ENCODE assay signal across 16 mouse cellular contexts in the genomic region with DNA sequence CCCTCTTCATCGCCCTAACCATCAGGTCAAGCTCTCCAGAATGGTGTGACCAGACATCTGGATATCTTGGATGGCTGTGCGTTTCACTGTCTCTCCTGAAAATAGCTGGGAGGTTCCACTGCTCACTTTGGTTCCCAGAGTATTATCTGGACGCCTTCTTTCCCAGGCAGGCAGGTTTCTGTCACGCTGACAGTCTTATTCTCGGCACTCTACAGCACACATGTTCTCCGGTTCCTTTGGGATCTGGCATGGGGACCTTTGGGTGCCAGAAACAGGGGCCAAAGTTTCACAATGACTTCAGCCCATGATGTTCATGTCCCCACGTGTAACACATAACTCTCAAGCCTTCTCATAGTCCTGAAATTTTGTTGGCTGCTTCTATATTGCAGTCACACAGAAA.
DNase-seq lines count a peak whose midpoint lies in the region; ATAC-seq and TF ChIP-seq lines count a peak whose summit lies in the region.
"Had no signal": no experiment of that assay in that cellular context is flagged by ENCODE, and none has a peak within 500 bp of the region (broad histone marks: within the 10 kb centered on the region; RNA-seq: fewer than 3 reads in every experiment).

No protein-coding gene starts in this region.

- intact Hi-C loops in heart, postnatal 25 days (cut with DNase I), result loop anchor here (5.0 to 10.0 kb wide), 2 partner anchors 94 to 681 kb away; no protein-coding TSS in a partner anchor

- H3K27me3 ChIP-seq in lung, embryonic 16.5 days (ENCODE audit: control insufficient read depth, insufficient read depth, low read depth, low read length), result no peaks in the 10 kb centered on the region
- no peaks in the 10 kb centered on the region for H3K27me3 ChIP-seq in heart, embryonic 12.5 days (replicated peaks)
- H3K27me3 ChIP-seq in midbrain, embryonic 16.5 days (ENCODE audit: control insufficient read depth, insufficient read depth, low read depth, low read length), result no peaks in the 10 kb centered on the region
- no peaks in the 10 kb centered on the region for H3K27me3 ChIP-seq in forebrain, embryonic 16.5 days (replicated peaks; ENCODE audit: control insufficient read depth, insufficient read depth, low read length)
- H3K27me3 ChIP-seq: forebrain, embryonic 13.5 days had no signal

- ATAC-seq in lung, embryonic 16.5 days (ENCODE audit: low read depth), result no peak
- no peak for ATAC-seq in heart, embryonic 12.5 days (ENCODE audit: insufficient number of reproducible peaks, low FRiP score)
- no peak for ATAC-seq in midbrain, embryonic 16.5 days
- no peak for ATAC-seq in forebrain, embryonic 16.5 days
- ATAC-seq: forebrain, embryonic 13.5 days; liver, postnatal 0 days had no signal

- H3K4me3 ChIP-seq in lung, embryonic 16.5 days (ENCODE audit: low read length), result no peak overlapping the region
- no peak overlapping the region for H3K4me3 ChIP-seq in lung, adult 2 months (replicated peaks; ENCODE audit: extremely low read depth, low read depth, low read length)
- H3K4me3 ChIP-seq in heart, embryonic 12.5 days, result no peak overlapping the region
- no peak overlapping the region for H3K4me3 ChIP-seq in midbrain, embryonic 16.5 days (ENCODE audit: low read depth, low read length)
- H3K4me3 ChIP-seq in forebrain, embryonic 16.5 days (replicated peaks; ENCODE audit: low read length), result no peak overlapping the region
- H3K4me3 ChIP-seq: forebrain, embryonic 13.5 days had no signal

- no peak overlapping the region for H3K4me2 ChIP-seq in lung, embryonic 16.5 days (ENCODE audit: low read depth, low read length)
- H3K4me2 ChIP-seq in heart, embryonic 12.5 days, result no peak overlapping the region
- no peak overlapping the region for H3K4me2 ChIP-seq in midbrain, embryonic 16.5 days (ENCODE audit: low read length)
- no peak overlapping the region for H3K4me2 ChIP-seq in forebrain, embryonic 16.5 days (ENCODE audit: low read length)
- H3K4me2 ChIP-seq: forebrain, embryonic 13.5 days had no signal

- no peak overlapping the region for H3K9ac ChIP-seq in lung, embryonic 16.5 days (ENCODE audit: low read length)
- H3K9ac ChIP-seq in heart, embryonic 12.5 days, result no peak overlapping the region
- H3K9ac ChIP-seq in midbrain, embryonic 16.5 days (ENCODE audit: low read depth, low read length), result no peak overlapping the region
- no peak overlapping the region for H3K9ac ChIP-seq in forebrain, embryonic 16.5 days (replicated peaks; ENCODE audit: low read depth, low read length)
- H3K9ac ChIP-seq: forebrain, embryonic 13.5 days; liver, postnatal 0 days had no signal

- 60% methylated on average over 7 of the region's 7 CpGs for WGBS in lung, embryonic 16.5 days
- WGBS in lung, adult 2 months, result 61% methylated on average over 7 of the region's 7 CpGs
- 39% methylated on average over 7 of the region's 7 CpGs for WGBS in heart, embryonic 12.5 days
- 92% methylated on average over 7 of the region's 7 CpGs for WGBS in midbrain, embryonic 16.5 days
- whole genome bisulfite sequencing in forebrain, embryonic 16.5 days, result 89% methylated on average over 7 of the region's 7 CpGs

- TF ChIP-seq CTCF in lung, adult 2 months (IDR thresholded peaks at IDR 0.05; ENCODE audit: insufficient read depth, low read length), result no peak

- no peaks in the 10 kb centered on the region for H3K36me3 ChIP-seq in lung, embryonic 16.5 days (ENCODE audit: control insufficient read depth, insufficient read depth, low read length)
- H3K36me3 ChIP-seq in heart, embryonic 12.5 days, result no peaks in the 10 kb centered on the region
- H3K36me3 ChIP-seq in midbrain, embryonic 16.5 days (ENCODE audit: control insufficient read depth, insufficient read depth, low read length), result no peaks in the 10 kb centered on the region
- H3K36me3 ChIP-seq in forebrain, embryonic 16.5 days (ENCODE audit: control insufficient read depth, insufficient read depth), result no peaks in the 10 kb centered on the region

- peaks cover 13% of the 10 kb centered on the region for H3K4me1 ChIP-seq in lung, embryonic 16.5 days (replicated peaks; ENCODE audit: control insufficient read depth, insufficient read depth, low read length)
- H3K4me1 ChIP-seq in lung, adult 2 months (ENCODE audit: control insufficient read depth, insufficient read depth, low read length), result no peaks in the 10 kb centered on the region
- H3K4me1 ChIP-seq in heart, embryonic 12.5 days (replicated peaks), result peaks cover 28% of the 10 kb centered on the region
- no peaks in the 10 kb centered on the region; the same call in 1 of the 2 replicates for H3K4me1 ChIP-seq in midbrain, embryonic 16.5 days (ENCODE audit: control insufficient read depth, insufficient read depth, low read length)
- H3K4me1 ChIP-seq in forebrain, embryonic 16.5 days (replicated peaks; ENCODE audit: control insufficient read depth, insufficient read depth, low read length), result no peaks in the 10 kb centered on the region; the same call in 1 of the 2 replicates

- TF ChIP-seq POLR2A in lung, adult 2 months (IDR thresholded peaks at IDR 0.05; ENCODE audit: borderline replicate concordance, extremely low read depth, low read depth, low read length), result no peak

- 0 out of 2 replicates have a peak overlapping the region, but pooled peaks have one; percentile 10 for H3K27ac ChIP-seq in lung, embryonic 16.5 days (ENCODE audit: low read length)
- peak overlapping the region; percentile 56; the same call in 1 of the 2 replicates for H3K27ac ChIP-seq in heart, embryonic 12.5 days (ENCODE audit: poor library complexity, severe bottlenecking)
- no peak overlapping the region for H3K27ac ChIP-seq in midbrain, embryonic 16.5 days (ENCODE audit: low read length)
- H3K27ac ChIP-seq in forebrain, embryonic 16.5 days (ENCODE audit: low read length), result no peak overlapping the region
- H3K27ac ChIP-seq: forebrain, embryonic 13.5 days had no signal

- H3K9me3 ChIP-seq in lung, embryonic 16.5 days (ENCODE audit: control insufficient read depth, low read length), result no peaks in the 10 kb centered on the region
- H3K9me3 ChIP-seq in heart, embryonic 12.5 days (replicated peaks), result no peaks in the 10 kb centered on the region
- H3K9me3 ChIP-seq in midbrain, embryonic 16.5 days (replicated peaks; ENCODE audit: control insufficient read depth, low read length, poor library complexity, severe bottlenecking), result no peaks in the 10 kb centered on the region
- no peaks in the 10 kb centered on the region for H3K9me3 ChIP-seq in forebrain, embryonic 16.5 days (ENCODE audit: control insufficient read depth, low read length)
- H3K9me3 ChIP-seq: forebrain, embryonic 13.5 days had no signal

- DNase-seq in lung, adult 2 months, result no peak
- peak; percentile 67 for DNase-seq in heart, postnatal 25 days (ENCODE audit: low spot score)
- no peak for DNase-seq in left cerebral cortex, adult 18-20 months (ENCODE audit: low spot score in 2 of 2)
- DNase-seq: cerebellum, postnatal 10 days; kidney, adult 9 months; kidney, postnatal 36 days; liver; liver, postnatal 0 days; right cerebral cortex, adult 18-20 months; spleen, adult 18-20 months; thymus, adult 18-20 months had no signal

Comparison
In these comparisons a context has a peak if more than half of its experiments do, and no peak if none do; other contexts are left out.
1. H3K27ac ChIP-seq: peak in lung, embryonic 16.5 days (single experiment) and heart, embryonic 12.5 days (single experiment); none in midbrain, embryonic 16.5 days (single experiment) and forebrain, embryonic 16.5 days (single experiment).